Mouse (Mus musculus) liver, embryonic 14.5 days (tissue): ENCODE data around the gene Bcr. TPM values are rescaled to one million over a fixed set of nuclear protein-coding genes. Genes with fewer than 3 reads are reported as not detected.

ENCODE experiments used
- ATAC-seq: fragments of 200-750 bp; cut with Nextera tagmentation; 2 replicates; pipeline ENCODE4 v1.8.0; 2017; ENCODE audit warnings: moderate number of reproducible peaks, mild to moderate bottlenecking, moderate library complexity; ENCODE audit not compliant: insufficient read depth
- DNase-seq, 3 experiments: peaks; one replicate each; pipeline ENCODE4 v3.0.0-alpha.2; 2012 to 2013; ENCODE audit warnings: low read depth in 3 of 3, low spot score in 3 of 3
- H3K27ac ChIP-seq: fragments of 300-500 bp; sonication (generic); 2 replicates; pipeline ENCODE4 v1.5.1; 2014; ENCODE audit warnings: moderate library complexity, mild to moderate bottlenecking, control low read depth, inconsistent platforms
- H3K27me3 ChIP-seq: fragments of 300-500 bp; sonication (generic); 2 replicates; pipeline ENCODE4 v1.6.1; 2014; ENCODE audit warnings: mild to moderate bottlenecking, low read length, moderate library complexity; ENCODE audit not compliant: control insufficient read depth, insufficient read depth
- H3K36me3 ChIP-seq: fragments of 300-500 bp; sonication (generic); replicated peaks from 2 replicates; pipeline ENCODE4 v1.6.1; 2014; ENCODE audit warnings: low read depth; ENCODE audit not compliant: control insufficient read depth, insufficient read depth
- H3K4me1 ChIP-seq, 2 experiments: fragments of 200-500 bp in 1 of 2; fragments of 300-500 bp in 1 of 2; sonication (generic) in 1 of 2; replicated peaks; 2 replicates each; pipeline ENCODE4 v1.6.1; 2012 to 2014; ENCODE audit warnings: antibody characterized with exemption in 1 of 2, inconsistent platforms in 1 of 2, low read length in 1 of 2; ENCODE audit not compliant: control insufficient read depth in 2 of 2, insufficient read depth in 2 of 2
- H3K4me2 ChIP-seq: fragments of 300-500 bp; sonication (generic); 2 replicates; pipeline ENCODE4 v1.6.1; 2014; ENCODE audit warnings: low read depth, mild to moderate bottlenecking, control low read depth, moderate library complexity
- H3K4me3 ChIP-seq, 2 experiments: fragments of 200-500 bp in 1 of 2; fragments of 300-500 bp in 1 of 2; sonication (generic) in 1 of 2; 2 replicates each; pipeline ENCODE4 v1.5.1; 2012 to 2014; ENCODE audit warnings: low read depth in 2 of 2, low read length in 2 of 2, mild to moderate bottlenecking in 2 of 2, control low read depth in 1 of 2, inconsistent platforms in 1 of 2, moderate library complexity in 1 of 2; ENCODE audit not compliant: insufficient read depth in 1 of 2
- H3K9ac ChIP-seq: fragments of 300-500 bp; sonication (generic); replicated peaks from 2 replicates; pipeline ENCODE4 v1.6.1; 2014; ENCODE audit warnings: mild to moderate bottlenecking, control low read depth, moderate library complexity
- H3K9me3 ChIP-seq: fragments of 300-500 bp; sonication (generic); 2 replicates; pipeline ENCODE4 v1.6.1; 2016; ENCODE audit warnings: low read length, mixed read lengths; ENCODE audit not compliant: control insufficient read depth
- CTCF ChIP-seq: IDR thresholded peaks from 2 replicates; pipeline ENCODE4 v1.5.1; 2016; ENCODE audit warnings: antibody characterized with exemption, low read depth, control low read depth
- EP300 ChIP-seq: IDR thresholded peaks from 2 replicates; pipeline ENCODE4 v1.6.1; 2016; ENCODE audit warnings: antibody characterized with exemption, low read depth
- WGBS: fragments of 180-500 bp; shearing (Covaris S2); extraction: QIAGEN DNeasy Blood & Tissue Kit; methylation state at CpG from one replicate; pipeline ENCODE4 v1.1.7; 2014; ENCODE audit not compliant: insufficient replicate concordance; 5-methylcytosine and 5-hydroxymethylcytosine counted together
- polyA plus RNA-seq, 2 experiments: library from polyadenylated mRNA; depleted of rRNA in 1 of 2; stranded (reverse) in 1 of 2; unstranded in 1 of 2; fragments of >200 nt; fragmentation: Nextera tagmentation in 1 of 2; extraction: Ambion mirVana in 1 of 2; gene quantifications; 2 replicates each; pipeline versions ENCODE4 v1.2.1 to v1.2.3; 2012 to 2014

The Bcr gene
- polyA plus RNA-seq, 2 experiments = 0.85 to 3.5 TPM

DNA sequence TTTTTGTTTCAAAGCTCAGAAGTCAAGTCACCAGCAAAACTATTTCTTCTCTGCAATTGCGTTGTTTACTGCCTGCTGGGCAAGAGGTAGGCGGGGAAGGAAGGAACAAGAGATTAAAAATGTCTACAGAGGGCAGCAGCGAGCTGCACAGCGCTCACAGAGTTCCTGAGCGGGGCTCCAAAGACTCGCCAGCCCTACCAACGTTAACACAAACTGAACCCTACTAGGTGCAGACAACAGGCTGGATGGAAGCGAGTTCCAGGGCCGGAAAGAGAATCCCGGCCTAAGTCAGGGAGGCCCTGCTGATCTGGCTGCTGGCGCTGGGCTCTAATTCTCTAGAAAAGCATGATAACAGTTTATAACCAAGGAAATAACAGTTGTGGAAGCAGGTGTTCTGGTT is 996 bp upstream of the Bcr start:
- DNase-seq (peak in 2 of 3 experiments; percentile 38 to 51), ATAC-seq (no peak)
- TF ChIP-seq CTCF (peak; percentile 73), EP300 (no peak)
- H3K9ac ChIP-seq = no peak overlapping the region
- H3K4me3 ChIP-seq = peak overlapping the region in 1 of 2 experiments; percentile 15; a peak in 1 of 4 replicates
- H3K27ac ChIP-seq = no peak overlapping the region
- H3K36me3 ChIP-seq = no peaks in the 10 kb centered on the region
- peak overlapping the region; percentile 69 for H3K4me2 ChIP-seq
- H3K9me3 ChIP-seq = no peaks in the 10 kb centered on the region
- peaks cover 34% of the 10 kb centered on the region for H3K27me3 ChIP-seq
- peaks cover 2 to 39% of the 10 kb centered on the region in 2 experiments; a peak in 3 of 4 replicates for H3K4me1 ChIP-seq
- WGBS = 1% methylated on average over 11 of the region's 11 CpGs

DNA sequence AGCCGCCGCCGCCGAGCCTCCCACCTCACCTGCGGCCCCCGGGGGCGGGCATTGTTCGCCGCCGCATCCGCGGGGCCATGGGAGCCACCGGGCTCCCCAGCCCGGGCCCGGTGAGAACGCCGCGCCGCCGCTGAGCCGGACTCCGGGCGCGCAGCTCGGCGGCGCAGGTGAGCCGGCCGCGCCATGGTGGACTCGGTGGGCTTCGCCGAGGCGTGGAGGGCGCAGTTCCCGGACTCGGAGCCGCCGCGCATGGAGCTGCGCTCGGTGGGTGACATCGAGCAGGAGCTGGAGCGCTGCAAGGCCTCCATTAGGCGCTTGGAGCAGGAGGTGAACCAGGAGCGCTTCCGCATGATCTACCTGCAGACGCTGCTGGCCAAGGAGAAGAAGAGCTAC is 447 bp downstream of the Bcr start:
- Histone ChIP-seq H3K36me3 (no peaks in the 10 kb centered on the region), H3K4me1 (peaks cover 2 to 36% of the 10 kb centered on the region in 2 experiments; a peak in 3 of 4 replicates), H3K4me3 (peak overlapping the region; percentile 61 to 69), H3K4me2 (peak overlapping the region; percentile 69), H3K9ac (peak overlapping the region; percentile 9; the same call in 1 of the 2 replicates), H3K27me3 (peaks cover 34% of the 10 kb centered on the region), H3K27ac (no peak overlapping the region), H3K9me3 (no peaks in the 10 kb centered on the region)
- TF ChIP-seq CTCF (no peak), EP300 (no peak)
- ATAC-seq (no peak), DNase-seq (no peak)
- WGBS = under 1% methylated on average over 46 of the region's 48 CpGs

DNA sequence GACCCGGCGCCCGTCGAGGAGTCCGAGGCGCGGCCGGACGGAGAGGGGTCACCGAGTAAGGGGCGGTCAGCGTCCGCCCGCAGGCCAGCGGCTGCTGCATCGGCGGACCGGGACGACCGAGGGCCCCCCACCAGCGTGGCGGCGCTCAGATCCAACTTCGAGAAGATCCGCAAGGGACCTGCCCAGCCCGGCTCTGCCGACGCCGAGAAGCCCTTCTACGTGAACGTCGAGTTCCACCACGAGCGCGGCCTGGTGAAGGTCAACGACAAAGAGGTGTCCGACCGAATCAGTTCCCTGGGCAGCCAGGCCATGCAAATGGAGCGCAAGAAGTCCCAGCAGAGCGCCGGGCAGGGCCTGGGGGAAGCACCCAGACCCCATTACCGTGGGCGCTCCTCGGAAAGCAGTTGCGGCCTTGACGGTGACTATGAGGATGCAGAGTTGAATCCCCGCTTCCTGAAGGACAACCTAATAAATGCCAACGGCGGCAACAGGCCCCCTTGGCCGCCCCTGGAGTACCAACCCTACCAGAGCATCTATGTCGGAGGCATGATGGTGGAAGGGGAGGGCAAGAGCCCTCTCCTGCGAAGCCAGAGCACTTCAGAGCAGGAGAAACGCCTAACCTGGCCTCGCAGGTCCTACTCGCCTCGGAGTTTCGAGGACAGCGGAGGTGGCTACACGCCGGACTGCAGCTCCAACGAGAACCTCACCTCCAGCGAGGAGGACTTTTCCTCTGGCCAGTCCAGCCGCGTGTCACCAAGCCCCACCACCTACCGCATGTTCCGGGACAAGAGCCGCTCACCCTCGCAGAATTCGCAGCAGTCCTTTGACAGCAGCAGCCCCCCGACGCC is 1.2 kb downstream of the Bcr start:
- peaks cover 0 to 29% of the 10 kb centered on the region in 2 experiments; a peak in 3 of 4 replicates for H3K4me1 ChIP-seq
- no peak for ATAC-seq

GRCm38 (mm10) chr10:75062189-75062561 is 1.8 kb downstream of the Bcr start:
- 14% methylated on average over 6 of the region's 6 CpGs for WGBS
- peaks cover 34% of the 10 kb centered on the region for H3K27me3 ChIP-seq
- no peaks in the 10 kb centered on the region for H3K9me3 ChIP-seq
- no peak overlapping the region for H3K9ac ChIP-seq
- no peaks in the 10 kb centered on the region for H3K36me3 ChIP-seq
- no peak overlapping the region for H3K27ac ChIP-seq
- no peak for ATAC-seq
- H3K4me3 ChIP-seq = peak overlapping the region; percentile 11 to 61
- no peak for TF ChIP-seq CTCF
- TF ChIP-seq EP300 = no peak
- no peak for DNase-seq
- H3K4me1 ChIP-seq = peaks cover 0 to 23% of the 10 kb centered on the region in 2 experiments; a peak in 3 of 4 replicates
- H3K4me2 ChIP-seq = peak overlapping the region; percentile 69

More for the DNA sequence above, 1.2 kb downstream of the Bcr start:
- WGBS = 3% methylated on average over 71 of the region's 71 CpGs
- no peak overlapping the region for H3K27ac ChIP-seq
- H3K9ac ChIP-seq = no peak overlapping the region
- peak overlapping the region; percentile 69 for H3K4me2 ChIP-seq
- TF ChIP-seq CTCF = no peak
- no peak for TF ChIP-seq EP300
- no peaks in the 10 kb centered on the region for H3K9me3 ChIP-seq
- DNase-seq = no peak
- H3K27me3 ChIP-seq = peaks cover 34% of the 10 kb centered on the region
- no peaks in the 10 kb centered on the region for H3K36me3 ChIP-seq
- H3K4me3 ChIP-seq = peak overlapping the region; percentile 11 to 61

GRCm38 (mm10) chr10:75062621-75063020 is 2.2 kb downstream of the Bcr start:
- no peak for TF ChIP-seq CTCF
- no peak for TF ChIP-seq EP300
- peaks cover 34% of the 10 kb centered on the region for H3K27me3 ChIP-seq
- 32% methylated on average over 6 of the region's 6 CpGs for WGBS
- peak overlapping the region; percentile 11 to 61; a peak in 3 of 4 replicates for H3K4me3 ChIP-seq
- DNase-seq (no peak), ATAC-seq (no peak)
- H3K4me1 ChIP-seq = peaks cover 0 to 22% of the 10 kb centered on the region in 2 experiments; a peak in 3 of 4 replicates
- H3K9ac ChIP-seq = no peak overlapping the region
- H3K27ac ChIP-seq = no peak overlapping the region
- peak overlapping the region; percentile 69 for H3K4me2 ChIP-seq
- no peaks in the 10 kb centered on the region for H3K36me3 ChIP-seq
- H3K9me3 ChIP-seq = no peaks in the 10 kb centered on the region
